Mouse (Mus musculus) ovary, adult 18-20 months (tissue): ENCODE results near the gene Sh3bgrl2.

ENCODE experiments used
- DNase-seq: peaks from one replicate; pipeline ENCODE4 v3.0.0; 2022; ENCODE audit warnings: low spot score, mixed read lengths

Gene Sh3bgrl2

DNA sequence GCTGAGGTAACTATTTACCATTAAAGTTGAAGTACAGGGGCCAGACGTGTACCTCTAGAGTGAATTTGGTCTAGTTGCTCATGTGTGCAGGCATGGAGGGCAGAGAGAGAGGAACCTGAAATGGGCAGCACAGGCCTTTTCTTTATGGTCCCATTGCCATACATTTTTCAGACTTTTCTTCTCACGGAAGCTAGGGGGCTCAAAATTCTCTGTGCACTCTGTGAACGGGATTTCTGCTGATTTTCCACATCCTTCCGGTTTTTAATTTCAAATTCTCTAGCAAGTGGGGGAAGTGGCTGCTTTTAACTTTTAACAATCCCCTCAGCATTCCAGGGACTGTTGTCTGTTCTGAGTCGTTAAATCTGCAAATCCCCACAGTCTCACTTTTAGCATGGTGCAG lies 83.8 kb downstream of the Sh3bgrl2 start:
- no peak for DNase-seq

DNA sequence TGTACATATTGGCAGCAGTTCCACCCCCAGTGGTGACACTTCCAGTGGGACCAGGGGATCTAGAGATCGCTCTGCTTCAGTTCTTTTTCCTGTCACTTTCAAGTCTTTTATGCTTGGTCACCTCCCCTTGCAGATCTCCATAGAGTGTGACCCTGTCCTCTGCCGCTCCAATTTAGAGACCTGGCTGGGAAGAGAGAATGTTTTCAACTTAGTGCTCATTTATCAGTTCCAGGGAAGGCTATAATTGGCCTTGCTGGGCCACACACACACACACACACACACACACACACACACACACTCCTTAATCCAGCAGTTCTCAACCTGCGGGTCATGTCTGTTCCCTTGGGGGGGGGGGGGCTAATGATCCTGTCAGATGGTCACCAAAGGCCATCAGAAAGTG lies 86.6 kb downstream of the Sh3bgrl2 start:
- no peak for DNase-seq

GRCm38 (mm10) chr9:83635997-83636396 lies 87.9 kb downstream of the Sh3bgrl2 start:
- DNase-seq: no peak

GRCm38 (mm10) chr9:83643139-83643538 lies 95.0 kb downstream of the Sh3bgrl2 start:
- no peak for DNase-seq

DNA sequence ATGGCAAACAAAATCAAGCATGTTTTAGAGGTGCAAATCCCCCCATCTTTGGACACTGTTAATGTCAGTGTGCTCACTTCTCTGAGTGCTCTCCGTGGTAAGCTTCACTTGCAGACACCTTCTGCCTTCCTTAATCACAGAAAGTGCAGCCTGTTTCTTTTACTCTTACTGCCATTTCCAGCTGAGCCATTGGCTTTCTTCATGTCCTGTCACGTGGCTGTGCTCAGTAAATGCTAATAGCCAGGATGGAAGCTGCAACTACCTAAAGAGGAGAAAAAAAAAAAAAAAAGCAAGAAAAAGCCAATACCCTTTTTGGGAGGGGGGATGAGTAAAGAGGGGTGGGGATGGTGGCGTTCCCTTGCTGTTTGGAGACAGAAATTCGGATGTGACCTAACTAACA lies 95.7 kb downstream of the Sh3bgrl2 start:
- no peak for DNase-seq

DNA sequence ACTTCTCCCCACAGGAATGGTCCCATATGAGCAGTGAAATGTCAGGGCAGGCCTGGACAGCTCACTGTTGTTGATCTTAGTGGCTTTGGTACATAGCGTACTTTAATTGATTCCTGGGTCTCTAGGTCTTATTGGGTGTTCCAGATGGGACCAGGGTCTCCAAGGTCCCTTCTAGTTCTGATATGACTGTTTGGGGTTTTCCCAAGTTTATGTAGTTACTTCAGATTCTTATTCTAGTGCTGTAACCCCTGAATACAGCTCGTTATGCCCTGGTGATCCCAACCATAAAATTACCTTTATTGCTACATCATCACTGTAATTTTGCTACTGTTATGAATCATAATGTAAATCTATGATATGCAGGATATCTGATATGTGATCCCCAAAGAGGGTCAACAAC lies 98.1 kb downstream of the Sh3bgrl2 start:
- DNase-seq: no peak

DNA sequence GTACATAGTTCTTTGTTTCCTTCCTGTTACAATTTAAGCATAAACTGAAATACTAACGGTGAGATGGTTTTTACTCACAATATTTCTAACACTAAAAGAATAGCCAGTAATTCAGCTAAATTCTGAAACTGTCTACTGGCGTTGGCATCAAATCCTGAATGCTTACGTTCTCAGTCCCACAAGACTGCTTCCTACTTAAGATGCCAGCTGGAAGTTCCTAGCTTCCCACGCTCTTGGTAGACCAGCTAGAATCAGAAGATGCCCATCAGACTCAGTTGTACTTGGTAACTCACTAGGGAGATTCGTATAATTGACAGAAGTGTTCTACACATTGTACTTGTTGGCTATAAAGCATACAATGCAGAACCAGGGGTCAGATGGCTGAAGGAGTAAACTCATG lies 98.6 kb downstream of the Sh3bgrl2 start:
- no peak for DNase-seq

DNA sequence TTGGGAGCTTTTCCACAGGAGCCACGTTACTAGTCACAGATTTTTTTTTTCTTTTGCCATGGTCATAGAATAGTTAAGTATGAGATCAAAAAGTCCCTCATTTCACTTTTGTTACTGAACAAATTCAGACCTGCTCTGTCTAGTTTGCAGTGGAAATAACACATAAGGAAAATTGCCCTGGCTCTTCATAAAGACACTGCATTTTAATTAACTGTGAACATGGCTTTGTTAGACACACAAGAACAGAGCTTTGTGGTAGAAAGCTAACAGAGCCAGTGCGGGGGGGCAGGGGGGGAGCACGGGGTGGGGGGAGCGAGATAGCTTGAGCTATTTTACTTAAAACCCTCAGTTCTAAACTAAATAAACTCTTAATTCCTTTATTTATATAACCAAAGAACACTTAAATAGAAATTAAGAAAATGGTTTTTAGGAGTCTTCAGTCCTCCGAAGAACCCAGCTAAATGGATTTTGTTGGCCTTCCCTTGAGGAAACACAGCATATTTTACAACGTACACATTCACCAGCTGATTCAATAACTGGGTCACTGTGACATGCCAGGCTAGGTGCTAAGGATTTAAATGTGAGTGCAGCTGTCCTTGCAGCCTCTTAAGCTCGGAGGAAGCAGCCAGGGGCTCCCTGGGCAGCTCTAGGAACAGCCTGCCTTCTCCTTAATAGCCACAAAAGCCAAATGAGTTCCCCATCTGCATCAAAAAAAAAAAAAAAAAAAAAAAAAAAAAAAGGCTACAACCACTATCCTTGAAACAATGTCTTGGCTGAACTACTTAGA lies 100.0 kb downstream of the Sh3bgrl2 start:
- DNase-seq: peak; percentile 20

GRCm38 (mm10) chr9:83648733-83649132 lies 100.6 kb downstream of the Sh3bgrl2 start:
- no peak for DNase-seq

- DNase-seq: no peak
Observed at GRCm38 (mm10) chr9:83652015-83652414, 103.9 kb downstream of the Sh3bgrl2 start.

GRCm38 (mm10) chr9:83652590-83653172 lies 104.6 kb downstream of the Sh3bgrl2 start:
- no peak for DNase-seq

- no peak for DNase-seq
Observed at GRCm38 (mm10) chr9:83654601-83655000, 106.5 kb downstream of the Sh3bgrl2 start.

DNA sequence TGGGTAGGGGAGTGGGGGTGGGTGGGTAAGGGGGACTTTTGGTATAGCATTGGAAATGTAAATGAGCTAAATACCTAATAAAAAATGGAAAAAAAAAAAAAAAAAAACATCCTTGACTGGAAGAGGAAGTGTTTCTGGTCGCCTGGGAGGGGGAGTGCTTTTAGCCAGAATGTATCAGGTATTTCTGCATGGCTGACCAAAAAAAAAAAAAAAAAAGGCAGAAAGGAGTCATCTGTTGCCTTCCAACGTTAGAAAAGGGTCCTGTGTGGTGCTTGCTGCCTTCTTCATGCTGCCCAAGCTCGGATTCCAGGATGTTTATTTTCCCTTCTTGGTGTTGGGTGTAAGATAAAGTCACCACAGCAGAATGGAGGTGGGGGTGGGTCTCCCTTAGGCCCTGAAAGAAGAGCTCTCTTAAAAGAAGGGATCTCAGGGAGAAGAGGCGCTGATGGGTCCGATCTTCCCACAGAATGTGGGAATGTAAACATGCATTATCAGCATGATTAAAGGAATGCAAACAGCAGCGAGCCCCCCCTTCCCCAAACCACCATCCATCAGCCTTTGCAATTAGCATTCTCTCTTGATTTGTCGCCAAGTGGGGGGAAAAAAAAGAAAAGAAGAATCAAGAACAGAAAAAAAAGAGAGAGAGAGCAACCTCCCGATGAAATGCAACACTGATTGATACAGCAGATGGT lies 109.0 kb downstream of the Sh3bgrl2 start:
- DNase-seq: no peak

- no peak for DNase-seq
Observed at GRCm38 (mm10) chr9:83657652-83658002, 109.5 kb downstream of the Sh3bgrl2 start.

- no peak for DNase-seq
Observed at GRCm38 (mm10) chr9:83659081-83659480, 111.0 kb downstream of the Sh3bgrl2 start.

DNA sequence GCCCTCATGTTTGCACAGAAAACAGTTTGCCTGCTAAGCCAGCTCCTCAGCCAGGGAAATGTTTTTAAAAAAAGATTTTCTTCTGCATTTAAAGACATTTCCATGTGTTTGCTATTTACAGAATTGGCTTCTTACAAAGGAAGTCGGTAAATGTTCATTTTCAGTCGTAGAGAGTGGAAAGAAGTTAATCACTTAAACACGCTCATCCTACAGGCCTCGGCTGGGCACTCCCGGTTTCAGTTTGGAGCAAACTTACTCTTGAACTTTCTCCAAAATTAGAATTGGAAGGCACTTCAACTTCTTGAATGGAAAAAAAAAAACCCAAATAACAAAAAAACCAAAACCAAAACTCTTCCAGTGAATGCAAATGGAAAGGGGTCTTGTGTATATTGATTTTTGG lies 113.7 kb downstream of the Sh3bgrl2 start:
- no peak for DNase-seq

DNA sequence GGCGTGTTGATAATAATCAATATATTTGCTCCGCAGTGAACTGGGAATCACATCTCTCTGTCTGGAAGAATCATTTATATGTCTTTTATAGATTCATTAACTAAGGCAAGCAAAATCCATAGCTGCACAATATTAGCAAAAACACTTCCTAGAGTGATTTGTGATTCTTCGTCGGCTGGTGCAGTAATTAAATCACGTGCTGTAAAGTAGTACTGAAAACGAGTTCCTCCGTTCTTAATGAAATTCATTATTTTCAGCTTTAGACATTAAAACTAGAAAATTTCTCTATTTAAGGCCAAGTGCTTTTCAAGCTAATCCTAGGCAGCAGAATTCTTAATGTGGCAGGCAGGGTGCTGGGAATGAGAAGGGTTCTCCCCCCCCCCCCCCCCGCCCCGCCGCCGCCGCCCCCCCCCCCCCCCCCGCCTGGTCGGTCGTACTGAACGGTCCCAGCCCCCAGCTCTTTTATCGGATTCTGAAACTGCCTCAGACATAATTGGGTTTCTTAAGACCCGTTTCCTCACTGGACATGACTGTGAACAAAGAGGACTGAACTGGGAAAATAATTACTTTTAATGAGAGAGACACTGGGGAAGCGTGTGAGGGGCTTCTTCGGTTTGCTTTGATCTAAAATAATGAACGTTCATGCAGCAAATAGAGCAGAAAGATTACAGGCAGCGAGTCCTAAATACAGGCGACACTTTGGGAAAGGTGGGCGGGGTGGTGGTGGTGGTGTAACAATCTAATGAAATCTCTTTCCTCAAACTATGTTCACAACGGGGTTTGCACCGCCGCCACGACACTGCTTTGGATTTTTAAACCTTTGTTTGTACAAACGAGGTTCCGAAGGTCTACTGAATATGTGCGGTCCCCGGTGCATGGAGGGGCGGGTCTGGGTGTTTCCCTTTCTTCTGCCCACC lies 116.1 kb downstream of the Sh3bgrl2 start:
- DNase-seq: no peak

DNA sequence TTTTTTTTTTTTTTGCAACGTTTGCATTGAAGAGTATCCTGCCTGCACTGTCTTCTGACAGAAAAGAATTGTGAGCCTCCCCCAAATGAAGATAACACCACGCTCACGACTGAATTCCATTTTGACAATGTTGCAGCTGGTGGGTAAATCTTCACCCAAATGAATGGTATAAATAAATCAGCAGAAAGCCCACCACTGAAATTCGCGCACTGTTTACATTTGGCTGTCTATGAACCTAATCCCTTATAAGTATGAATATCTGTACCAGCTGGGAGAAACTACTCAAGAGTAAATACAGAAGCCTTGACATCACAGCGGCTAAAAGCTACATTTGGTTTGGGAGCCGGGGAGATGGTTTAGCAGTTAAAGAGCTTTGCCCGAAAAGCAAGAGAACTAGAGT lies 116.8 kb downstream of the Sh3bgrl2 start:
- no peak for DNase-seq

DNA sequence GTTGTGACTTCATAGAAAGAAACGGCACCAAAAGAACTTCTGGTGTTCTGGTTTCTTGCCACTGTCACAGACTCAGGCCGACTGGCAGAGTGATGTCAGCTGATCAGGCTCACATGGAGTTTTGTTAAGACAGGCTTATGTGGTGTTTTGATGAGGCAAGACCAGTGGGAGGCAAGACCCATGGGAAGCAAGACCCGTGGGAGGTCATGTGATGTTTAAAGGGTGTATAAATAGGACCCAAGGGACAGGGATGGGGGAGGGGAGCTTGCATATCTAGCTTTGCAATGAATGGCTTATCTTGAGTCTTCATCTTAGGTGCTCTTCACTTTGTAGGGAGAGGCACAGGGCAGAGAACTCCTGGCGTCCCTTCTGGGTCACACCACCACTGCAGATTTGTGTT lies 118.9 kb downstream of the Sh3bgrl2 start:
- no peak for DNase-seq

DNA sequence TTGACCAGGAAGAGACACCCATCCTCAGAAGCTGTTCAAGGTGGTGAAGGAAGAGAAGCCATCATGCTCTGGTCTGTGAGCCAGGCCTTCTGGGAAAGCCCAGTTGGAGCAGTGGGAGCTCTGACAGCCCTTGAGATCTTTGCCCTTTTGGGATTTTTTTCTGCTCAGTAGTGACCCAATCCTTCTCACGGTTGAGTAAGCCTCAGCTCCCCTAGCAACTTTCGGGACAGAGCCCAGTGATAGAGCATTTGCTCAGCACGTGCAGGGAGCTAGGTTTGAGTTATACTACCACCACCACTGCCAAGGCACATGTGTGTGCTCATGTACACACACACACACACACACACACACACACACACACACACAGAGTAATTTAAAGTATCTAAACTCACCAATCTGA lies 131.5 kb downstream of the Sh3bgrl2 start:
- DNase-seq: no peak

- DNase-seq: no peak
Observed at GRCm38 (mm10) chr9:83681661-83682655, 133.8 kb downstream of the Sh3bgrl2 start.
